Mouse (Mus musculus) 3134 (cell line): ENCODE data around the gene Ndel1.

Source experiments
- DNase-seq: peaks from one replicate; pipeline ENCODE4 v3.0.0-alpha.2; 2011; ENCODE audit warnings: low spot score; ENCODE audit not compliant: insufficient read length; ENCODE audit errors: extremely low read depth

Gene Ndel1

DNA sequence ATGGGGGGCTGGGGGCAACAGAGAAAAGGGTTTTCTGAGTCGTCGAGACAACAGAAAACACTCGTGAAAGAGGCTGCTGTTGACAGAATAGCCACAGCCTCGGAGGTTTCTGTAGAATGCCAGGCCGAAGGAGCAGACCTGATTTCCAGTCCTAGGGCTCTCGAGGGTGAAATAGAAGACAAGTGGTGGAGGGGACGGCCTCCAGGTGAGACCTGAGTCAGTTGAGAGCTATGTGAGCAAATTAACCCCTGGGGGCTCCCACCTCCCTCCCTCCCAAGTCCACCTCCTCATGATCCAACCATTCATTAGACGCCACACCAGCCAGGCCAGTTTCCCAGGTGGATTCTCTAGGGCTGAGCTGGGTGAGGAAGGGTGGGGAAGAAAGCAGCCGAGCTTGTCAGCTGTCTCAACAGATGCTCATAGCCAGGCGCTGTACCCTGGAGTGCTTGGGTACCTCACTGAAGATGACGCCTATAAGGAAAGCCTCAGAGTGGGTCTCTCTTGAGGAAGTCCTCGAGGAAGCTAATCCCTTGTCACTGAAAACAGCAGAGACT lies 22.3 kb upstream of the Ndel1 start:
- no peak for DNase-seq

DNA sequence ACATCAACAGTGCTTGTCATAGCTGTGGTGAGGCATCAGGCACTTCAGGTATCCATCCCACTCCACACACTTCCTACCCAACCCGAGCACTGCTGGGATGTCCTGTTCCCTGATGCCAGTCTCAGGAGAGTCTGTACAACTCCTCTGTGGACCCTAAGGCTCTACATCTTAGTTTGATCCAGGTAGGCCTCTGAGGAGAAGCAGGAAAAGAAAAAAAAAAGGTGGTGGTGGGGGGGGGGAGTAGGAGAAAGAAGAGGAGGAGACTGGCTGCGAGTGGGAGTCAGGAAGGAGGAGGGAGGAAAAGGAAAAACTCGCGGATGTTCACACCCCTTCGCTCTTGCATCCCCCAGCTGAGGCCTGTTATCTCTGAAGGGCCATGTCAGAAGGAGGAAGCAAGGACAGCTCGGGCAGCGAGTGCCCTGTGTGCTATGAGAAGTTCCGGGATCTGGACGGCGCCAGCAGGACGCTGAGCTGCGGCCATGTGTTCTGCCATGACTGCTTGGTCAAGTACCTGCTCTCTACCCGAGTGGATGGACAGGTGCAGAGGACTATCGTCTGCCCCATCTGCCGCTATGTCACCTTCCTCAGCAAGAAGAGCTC lies 20.7 kb upstream of the Ndel1 start:
- no peak for DNase-seq

GRCm38 (mm10) chr11:68891823-68892222 lies 20.2 kb upstream of the Ndel1 start:
- DNase-seq, result no peak

DNA sequence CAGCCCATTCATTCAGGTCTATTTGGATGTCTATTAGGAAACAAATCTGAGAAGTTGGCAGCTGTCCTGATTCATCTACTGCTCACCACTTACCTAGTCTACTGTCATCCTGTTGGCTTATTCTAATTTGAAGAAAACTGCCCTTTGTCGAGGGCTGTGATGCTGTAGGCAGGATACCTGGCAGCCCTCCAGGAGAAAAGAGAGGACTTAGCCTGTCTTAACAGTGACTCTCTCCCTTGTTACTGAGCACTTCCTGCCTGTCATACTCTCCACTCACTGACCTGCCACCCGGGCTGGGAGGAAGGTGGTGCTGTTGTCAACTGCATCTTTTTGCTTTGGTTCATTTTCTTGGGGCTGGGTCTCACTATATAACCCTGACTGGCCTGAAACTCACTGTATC lies 19.0 kb upstream of the Ndel1 start:
- no peak for DNase-seq

GRCm38 (mm10) chr11:68888653-68889052 lies 17.0 kb upstream of the Ndel1 start:
- DNase-seq, result no peak

GRCm38 (mm10) chr11:68888253-68888652 lies 16.6 kb upstream of the Ndel1 start, which contains the start of gene Rnf222:
Rnf222 (plus strand) TSS chr11:68888553.
- no peak for DNase-seq

- DNase-seq, result no peak
Observed at GRCm38 (mm10) chr11:68886091-68886490, 14.4 kb upstream of the Ndel1 start.

- no peak for DNase-seq
Observed at GRCm38 (mm10) chr11:68884368-68884767, 12.7 kb upstream of the Ndel1 start.

GRCm38 (mm10) chr11:68883843-68884242 lies 12.2 kb upstream of the Ndel1 start:
- no peak for DNase-seq

DNA sequence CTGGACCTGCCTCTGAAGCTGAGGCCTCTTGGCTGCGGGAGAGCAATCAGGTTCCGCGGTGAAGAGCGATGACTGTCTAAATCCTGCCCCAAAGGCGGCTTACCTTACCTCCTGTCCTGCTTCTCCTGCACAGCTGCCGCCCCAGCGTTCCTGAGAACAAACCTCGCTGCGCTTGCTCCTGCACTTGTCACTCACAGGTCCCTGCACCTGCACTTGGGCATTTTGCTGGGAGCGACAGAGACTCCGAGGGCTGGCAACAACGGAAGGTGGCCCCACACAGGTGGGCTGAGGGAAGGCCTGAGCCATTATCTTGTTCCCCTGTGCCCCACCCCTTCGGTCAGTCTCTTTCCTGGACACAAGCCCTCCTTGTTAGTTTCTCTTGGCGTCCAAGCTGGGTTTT lies 10.4 kb upstream of the Ndel1 start:
- DNase-seq, result no peak

DNA sequence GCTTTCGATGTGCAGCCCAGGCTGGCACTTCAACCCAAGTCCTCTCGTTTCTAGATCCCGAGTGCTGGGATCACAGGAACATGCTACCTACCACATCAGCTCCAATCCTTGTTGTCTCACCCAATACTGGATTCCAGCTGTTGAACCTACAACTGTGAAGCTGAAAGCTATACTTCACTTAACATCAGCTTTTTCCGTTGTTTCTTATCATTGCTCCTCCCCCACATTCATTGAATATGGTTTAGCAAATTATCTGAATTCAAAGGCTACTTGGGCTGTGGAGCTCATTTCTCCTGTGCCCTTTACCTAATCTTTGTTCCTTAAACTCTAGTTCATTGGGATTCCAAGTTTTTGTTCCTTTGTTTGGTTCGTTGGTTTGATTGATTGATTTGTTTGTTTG lies 7.2 kb upstream of the Ndel1 start:
- no peak for DNase-seq

DNA sequence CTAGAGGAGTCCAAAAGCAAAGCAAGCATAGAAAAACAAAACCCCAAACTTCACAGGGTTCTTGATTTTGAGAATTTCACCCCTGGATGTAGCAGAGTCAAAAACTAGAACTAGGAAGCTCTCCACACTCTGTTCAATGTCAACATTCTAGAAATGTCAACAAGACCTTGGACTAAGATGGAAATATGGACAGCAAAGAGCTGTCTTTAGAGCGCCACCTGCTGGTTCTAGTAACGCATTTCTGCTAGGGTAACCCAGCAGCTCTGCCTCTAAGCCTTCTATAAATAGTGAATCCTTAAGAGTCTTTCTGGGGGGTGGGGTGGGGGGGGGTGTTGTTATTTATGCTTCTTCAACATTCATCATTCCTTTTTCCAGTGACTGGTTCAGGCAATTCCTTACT lies 3.2 kb upstream of the Ndel1 start:
- DNase-seq, result no peak

DNA sequence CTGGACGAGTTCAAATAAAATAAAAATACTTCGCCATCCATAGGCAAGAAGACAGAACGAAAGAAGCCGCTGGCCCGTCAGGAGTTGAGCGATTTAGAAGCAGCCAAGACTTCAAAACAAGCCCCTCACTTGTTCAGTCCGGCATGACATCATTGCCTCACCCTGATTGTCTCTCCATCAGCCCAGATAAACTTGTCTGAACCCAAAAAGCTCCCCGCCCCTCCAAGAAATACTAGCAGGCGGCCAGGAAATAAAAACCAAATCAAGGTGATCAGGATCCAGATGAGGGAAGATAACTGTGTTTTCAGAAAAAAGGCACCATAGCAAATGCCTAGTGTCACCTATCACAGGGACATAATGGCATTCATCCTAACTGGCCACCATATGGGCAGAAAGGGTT lies 381 bp downstream of the Ndel1 start:
- no peak for DNase-seq

DNA sequence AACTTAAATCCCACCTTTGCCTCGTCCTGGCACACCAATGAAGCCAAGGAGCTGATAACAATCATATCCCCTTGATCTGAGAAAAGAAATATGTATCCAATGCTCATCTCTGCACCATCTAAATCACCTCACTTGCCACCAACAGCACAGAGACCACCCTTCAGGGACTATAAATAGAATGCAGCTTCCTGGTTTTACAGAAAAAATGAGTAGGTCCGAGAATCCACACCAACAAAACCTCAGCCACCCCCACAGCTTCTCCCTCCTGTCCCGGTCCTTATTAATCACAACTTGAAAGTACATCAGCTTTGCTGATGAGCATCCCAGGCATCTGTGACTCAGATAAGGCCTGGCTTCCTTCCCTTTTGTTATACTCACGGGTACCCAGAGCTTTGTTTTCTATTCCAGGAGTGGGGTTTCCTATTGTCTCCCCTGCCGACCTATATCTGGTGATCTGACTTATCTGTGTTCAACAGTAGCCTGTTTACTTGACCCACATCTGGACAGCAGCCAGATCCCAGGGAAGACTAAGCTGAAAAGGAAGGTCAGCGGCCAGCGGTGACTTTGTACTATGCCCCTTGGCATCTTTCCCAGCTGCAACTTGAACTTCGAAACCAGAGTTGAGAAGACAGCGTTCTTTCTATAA lies 7.0 kb downstream of the Ndel1 start:
- DNase-seq, result no peak

DNA sequence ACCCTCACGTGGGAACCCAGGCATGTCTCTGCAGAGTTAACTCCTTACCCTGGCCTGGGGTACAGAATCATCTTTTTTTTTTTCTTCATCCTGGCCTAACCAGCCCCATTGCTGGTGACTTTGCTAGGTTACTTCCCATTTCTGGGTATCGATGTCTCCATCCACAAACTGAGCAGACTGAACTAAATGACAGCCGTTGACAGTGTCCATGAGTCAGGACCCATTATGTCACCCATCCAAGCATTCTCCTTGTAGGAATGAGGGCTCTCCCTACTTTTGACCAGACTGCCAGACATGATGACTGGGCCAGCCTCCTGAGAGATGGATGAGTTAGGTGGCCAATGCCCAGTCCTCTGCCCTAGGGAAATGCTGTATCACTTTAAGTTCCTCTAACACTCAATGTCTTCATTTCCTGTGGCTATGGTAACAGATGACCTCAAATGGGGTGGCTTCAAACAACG lies 8.0 kb downstream of the Ndel1 start:
- DNase-seq, result no peak

GRCm38 (mm10) chr11:68862260-68862659 lies 9.4 kb downstream of the Ndel1 start:
- DNase-seq, result no peak

- no peak for DNase-seq
Observed at GRCm38 (mm10) chr11:68859943-68860593, 11.6 kb downstream of the Ndel1 start.

- DNase-seq, result no peak
Observed at GRCm38 (mm10) chr11:68857329-68857728, 14.3 kb downstream of the Ndel1 start.

DNA sequence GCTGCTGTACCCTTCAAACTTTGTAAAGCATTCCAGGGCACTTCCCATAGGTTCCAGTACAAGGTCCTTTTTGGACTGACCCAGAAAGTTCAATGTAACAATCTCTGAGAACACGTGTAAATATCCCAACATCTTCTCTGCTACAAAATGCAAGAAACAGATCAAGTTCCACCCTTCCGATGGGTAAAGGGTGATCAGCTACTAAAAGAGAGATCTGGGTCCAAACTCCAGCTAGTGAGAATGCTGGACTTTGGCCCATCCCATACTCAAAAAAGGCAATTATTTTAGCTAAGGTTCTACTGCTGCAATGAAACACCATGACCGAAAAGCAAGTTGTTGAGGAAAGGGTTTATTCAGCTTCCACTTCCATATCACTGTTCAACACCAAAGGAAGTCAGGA lies 17.0 kb downstream of the Ndel1 start:
- DNase-seq, result no peak

DNA sequence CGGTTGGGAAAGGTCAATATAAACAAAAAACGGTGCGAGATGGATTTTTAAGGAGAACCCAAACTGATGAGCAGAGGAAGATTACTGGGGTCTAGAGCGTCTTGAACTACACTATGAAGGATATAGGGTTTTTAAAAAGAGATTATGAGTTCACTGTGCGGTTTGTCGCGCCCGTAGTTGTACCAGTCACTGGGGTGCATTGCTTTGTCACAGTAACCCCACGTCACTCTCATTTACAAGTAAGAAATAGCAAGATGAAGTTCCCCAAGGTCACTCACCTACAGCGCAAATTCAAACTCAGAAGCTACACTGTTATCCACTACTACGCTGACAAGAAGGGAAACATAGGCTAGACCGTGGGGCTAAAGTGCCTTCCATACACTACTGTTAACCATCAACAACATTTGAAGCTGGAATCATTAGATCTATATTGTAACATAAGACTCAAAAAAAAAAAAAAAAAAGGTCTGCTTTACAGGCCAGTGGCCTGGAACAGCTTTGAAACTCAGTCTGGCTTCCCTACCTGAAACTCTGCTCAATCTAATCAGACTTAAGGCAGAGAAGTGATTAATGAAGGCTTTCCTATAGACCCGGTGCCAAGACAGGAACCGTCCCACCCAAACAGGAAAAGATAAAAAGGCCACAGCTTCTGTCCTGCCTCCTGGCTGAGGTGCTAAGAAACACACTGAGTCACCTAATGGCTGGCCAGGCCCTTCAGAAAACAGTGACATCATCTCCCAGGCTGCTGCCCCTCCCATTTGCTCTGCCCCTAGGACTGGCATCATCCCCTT lies 17.9 kb downstream of the Ndel1 start:
- peak; percentile 69 for DNase-seq

- peak; percentile 99 for DNase-seq
Observed at GRCm38 (mm10) chr11:68852932-68853409, 18.7 kb downstream of the Ndel1 start.
